Mouse (Mus musculus): ENCODE results near the gene Cd209b. TPM values are rescaled to one million over a fixed set of nuclear protein-coding genes. Genes with fewer than 3 reads are reported as not detected.

Gene Cd209b
- not detected in 2 replicates for polyA plus RNA-seq (2016; fragmentation: Nextera tagmentation; extraction: Ambion mirVana)

DNA sequence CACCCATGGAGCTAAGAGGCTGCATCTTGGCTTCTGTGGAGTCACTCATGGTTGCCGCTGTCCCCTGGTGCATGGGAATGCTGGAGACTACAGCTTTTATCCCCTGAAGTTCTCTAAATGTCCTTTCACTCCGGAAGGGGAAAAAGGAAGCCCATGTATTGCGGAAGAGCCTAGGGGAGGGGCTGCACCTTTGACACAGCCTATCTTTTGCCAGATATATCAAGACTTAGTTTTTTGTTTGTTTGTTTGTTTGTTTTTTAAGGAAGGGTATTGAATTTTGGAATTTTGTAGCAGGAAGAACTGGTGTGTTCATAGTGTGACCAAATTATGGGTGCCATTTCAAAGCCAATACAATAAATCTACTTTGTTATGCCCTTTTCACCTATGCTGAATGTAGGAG, at the start of gene Cd209b:
TSS of gene Cd209b (minus strand) at position 101 of the 400 bp plus-strand sequence.
- DNase-seq (ENCODE audit: low spot score), result no peak
- no peak within 1 kb of the TSS for H3K4me3 ChIP-seq
- no peaks in the 10 kb centered on the region for H3K27me3 ChIP-seq (ENCODE audit: insufficient read depth, poor library complexity, severe bottlenecking)
- no peaks in the 10 kb centered on the region for H3K36me3 ChIP-seq
- peaks cover 49% of the 10 kb centered on the region for H3K9me3 ChIP-seq
- no peaks in the 10 kb centered on the region for H3K4me1 ChIP-seq (replicated peaks)
- WGBS, result 93% methylated on average over 3 of the region's 3 CpGs
- H3K27ac ChIP-seq, result no peak within 1 kb of the TSS

DNA sequence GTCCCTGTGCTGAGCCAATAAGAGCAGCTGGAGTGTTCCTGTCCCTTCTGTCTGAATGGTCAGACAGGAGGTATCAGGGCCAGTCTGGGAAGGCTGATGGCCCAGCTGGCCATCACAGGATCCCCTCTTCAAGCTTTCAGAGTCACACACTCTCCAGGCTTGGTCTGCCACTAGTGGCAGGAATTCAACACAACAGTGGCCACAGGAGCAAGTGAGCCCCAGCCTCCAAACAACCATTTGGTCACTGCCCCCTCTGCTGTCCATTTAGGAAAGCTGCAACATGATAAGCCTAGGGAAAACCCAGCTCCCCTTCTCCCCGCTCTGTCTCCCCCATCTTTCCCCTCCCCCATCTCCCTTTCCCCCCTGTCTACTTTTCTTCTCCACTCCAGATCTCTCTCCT, 29.4 kb upstream of the Cd209b start:
- H3K9me3 ChIP-seq, result peaks cover 57% of the 10 kb centered on the region

DNA sequence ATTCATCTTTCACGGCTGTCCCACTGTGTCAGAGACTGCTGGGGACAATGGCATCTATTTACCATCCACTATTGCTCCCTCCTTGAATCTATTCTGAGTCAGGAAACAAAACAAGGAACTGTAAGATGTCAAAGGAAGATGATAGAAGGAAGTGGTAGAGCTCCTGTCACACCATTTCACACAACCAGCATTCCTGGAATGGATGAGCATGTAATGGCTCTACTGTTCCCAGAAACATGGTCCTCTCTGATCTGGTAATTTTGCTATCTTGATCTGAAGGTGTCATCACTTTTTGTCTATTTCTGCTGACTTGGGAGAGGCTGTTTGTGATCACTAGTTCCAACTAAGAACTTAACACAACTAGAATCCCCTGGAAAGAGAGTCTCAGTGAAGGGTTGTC, 28.0 kb upstream of the Cd209b start, which contains the start of gene Cd209c:
TSS of gene Cd209c (minus strand) at position 101 of the 400 bp plus-strand sequence.
- H3K4me3 ChIP-seq, result no peak within 1 kb of the TSS
- 97% methylated on average over 1 of the region's 1 CpGs for WGBS
- DNase-seq (ENCODE audit: low spot score), result no peak
- no peaks in the 10 kb centered on the region for H3K27me3 ChIP-seq (ENCODE audit: insufficient read depth, poor library complexity, severe bottlenecking)
- peaks cover 49% of the 10 kb centered on the region for H3K9me3 ChIP-seq
- H3K27ac ChIP-seq, result no peak within 1 kb of the TSS
- H3K4me1 ChIP-seq (replicated peaks), result no peaks in the 10 kb centered on the region
- no peaks in the 10 kb centered on the region for H3K36me3 ChIP-seq

More for the DNA sequence above, 29.4 kb upstream of the Cd209b start:
- 70% methylated on average over 1 of the region's 1 CpGs for WGBS
- Histone ChIP-seq H3K4me1 (replicated peaks) (no peaks in the 10 kb centered on the region), H3K27ac (no peak overlapping the region), H3K4me3 (no peak overlapping the region), H3K27me3 (ENCODE audit: insufficient read depth, poor library complexity, severe bottlenecking) (no peaks in the 10 kb centered on the region), H3K36me3 (no peaks in the 10 kb centered on the region)
- DNase-seq (ENCODE audit: low spot score), result no peak

DNA sequence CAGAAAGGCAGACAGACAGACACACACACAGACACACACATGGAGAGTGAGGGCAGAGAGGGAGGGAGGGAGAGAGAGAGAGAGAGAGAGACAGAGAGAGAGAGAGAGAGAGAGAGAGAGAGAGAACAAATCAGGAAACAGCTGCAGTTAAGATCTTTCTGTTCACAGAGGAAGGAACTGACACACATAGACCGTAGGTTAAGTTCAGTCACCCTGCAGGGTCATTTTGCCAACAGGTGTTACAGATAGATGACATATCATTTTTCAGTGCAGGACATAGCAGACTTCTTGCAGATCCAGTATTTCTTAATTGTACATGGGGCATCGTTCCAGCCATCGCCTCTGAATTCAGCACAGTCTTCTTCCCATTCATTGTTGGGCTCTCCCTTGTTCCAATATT, 13.4 kb upstream of the Cd209b start:
- DNase-seq (ENCODE audit: low spot score), result no peak
- H3K9me3 ChIP-seq, result peaks cover 88% of the 10 kb centered on the region
- H3K27ac ChIP-seq, result no peak overlapping the region
- no peaks in the 10 kb centered on the region for H3K27me3 ChIP-seq (ENCODE audit: insufficient read depth, poor library complexity, severe bottlenecking)
- no peaks in the 10 kb centered on the region for H3K36me3 ChIP-seq
- H3K4me1 ChIP-seq (replicated peaks), result no peaks in the 10 kb centered on the region
- 92% methylated on average over 3 of the region's 3 CpGs for WGBS
- no peak overlapping the region for H3K4me3 ChIP-seq

DNA sequence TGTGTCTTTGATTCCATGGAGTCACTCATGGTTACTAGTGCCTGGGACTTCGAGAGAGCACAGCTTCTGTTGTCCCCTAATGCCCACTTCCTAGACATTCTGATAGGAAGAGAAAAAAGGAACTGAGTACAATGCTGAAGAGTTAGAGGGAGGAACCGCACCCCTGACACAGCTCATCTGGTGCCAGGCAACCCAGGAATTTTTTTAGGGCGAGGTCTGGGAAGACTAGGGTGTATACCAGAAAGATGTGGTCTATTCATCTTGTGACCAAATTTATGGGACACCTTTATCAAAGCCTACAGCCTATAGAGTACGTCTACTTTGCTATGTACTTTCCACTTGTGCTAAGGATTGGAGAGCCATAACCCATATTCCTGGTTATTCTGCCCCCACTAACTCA, 48.2 kb downstream of the Cd209b start, which contains the start of gene Cd209d:
TSS of gene Cd209d (minus strand) at position 101 of the 400 bp plus-strand sequence.
- Histone ChIP-seq H3K27ac (no peak within 1 kb of the TSS), H3K9me3 (peaks cover 52% of the 10 kb centered on the region), H3K36me3 (no peaks in the 10 kb centered on the region), H3K4me3 (no peak within 1 kb of the TSS), H3K4me1 (replicated peaks) (no peaks in the 10 kb centered on the region), H3K27me3 (ENCODE audit: insufficient read depth, poor library complexity, severe bottlenecking) (no peaks in the 10 kb centered on the region)
- DNase-seq (ENCODE audit: low spot score), result no peak
- 80% methylated on average over 4 of the region's 4 CpGs for WGBS

DNA sequence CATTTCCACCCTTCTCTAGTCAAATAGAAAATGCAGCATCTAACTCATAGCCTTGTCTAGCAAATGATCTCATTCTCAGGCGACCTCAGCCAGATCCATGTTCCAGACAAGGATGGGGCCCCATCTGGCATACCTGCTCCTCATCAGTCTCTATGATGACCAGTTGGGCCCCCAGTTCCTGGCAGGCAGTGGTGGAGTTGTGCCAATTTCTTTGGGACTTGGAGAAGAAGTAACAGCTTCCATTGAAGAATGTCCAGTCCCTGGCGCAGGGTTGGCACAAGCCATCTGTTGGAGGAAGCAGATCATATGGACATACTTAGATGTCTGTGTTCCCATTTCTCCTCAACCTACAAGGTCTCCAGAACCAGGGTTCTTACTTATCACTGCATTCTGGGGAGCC, 50.5 kb downstream of the Cd209b start:
- WGBS, result 87% methylated on average over 2 of the region's 2 CpGs
- Histone ChIP-seq H3K9me3 (peaks cover 68% of the 10 kb centered on the region), H3K27me3 (ENCODE audit: insufficient read depth, poor library complexity, severe bottlenecking) (no peaks in the 10 kb centered on the region), H3K4me3 (no peak overlapping the region), H3K36me3 (no peaks in the 10 kb centered on the region), H3K4me1 (replicated peaks) (no peaks in the 10 kb centered on the region), H3K27ac (no peak overlapping the region)
- no peak for DNase-seq (ENCODE audit: low spot score)

Other genes with a start within 250 kb of the Cd209b start
- 0.22 and 0.31 TPM in 2 replicates for gene Fcer2a, start 232.7 kb downstream of the Cd209b start, polyA plus RNA-seq (2016; fragmentation: Nextera tagmentation; extraction: Ambion mirVana)
- not detected in 2 replicates for gene Clec4g, start 206.2 kb downstream of the Cd209b start, polyA plus RNA-seq (2016; fragmentation: Nextera tagmentation; extraction: Ambion mirVana)
- not detected in 2 replicates for gene Cd209a, start 177.9 kb downstream of the Cd209b start, polyA plus RNA-seq (2016; fragmentation: Nextera tagmentation; extraction: Ambion mirVana)
- gene Cd209e, start 72.5 kb downstream of the Cd209b start, polyA plus RNA-seq (2016; fragmentation: Nextera tagmentation; extraction: Ambion mirVana), result not detected in 2 replicates
- gene Cd209d, start 48.3 kb downstream of the Cd209b start, polyA plus RNA-seq (2016; fragmentation: Nextera tagmentation; extraction: Ambion mirVana), result not detected in 2 replicates
- 0.34 and 0.37 TPM in 2 replicates for gene Cd209c, start 27.9 kb upstream of the Cd209b start, polyA plus RNA-seq (2016; fragmentation: Nextera tagmentation; extraction: Ambion mirVana)
- not detected in 2 replicates for gene Cd209f, start 179.0 kb upstream of the Cd209b start, polyA plus RNA-seq (2016; fragmentation: Nextera tagmentation; extraction: Ambion mirVana)
- gene Cd209g, start 207.3 kb upstream of the Cd209b start, polyA plus RNA-seq (2016; fragmentation: Nextera tagmentation; extraction: Ambion mirVana), result not detected in 2 replicates
- 28.1 and 43.7 TPM in 2 replicates for gene Evi5l, start 239.7 kb upstream of the Cd209b start, polyA plus RNA-seq (2016; fragmentation: Nextera tagmentation; extraction: Ambion mirVana)

All from hindbrain, embryonic 10.5 days (tissue).